Mouse (Mus musculus): ENCODE data around the gene Cep290. TPM values are rescaled to one million over a fixed set of nuclear protein-coding genes. Genes with fewer than 3 reads are reported as not detected.

Gene Cep290
- polyA plus RNA-seq (2014; fragmentation: Illumina TruSeq; extraction: RNeasy Lipid Tissue Mini Kit (QIAGEN cat#74804); ENCODE audit: low replicate concordance) = 15.4 TPM

DNA sequence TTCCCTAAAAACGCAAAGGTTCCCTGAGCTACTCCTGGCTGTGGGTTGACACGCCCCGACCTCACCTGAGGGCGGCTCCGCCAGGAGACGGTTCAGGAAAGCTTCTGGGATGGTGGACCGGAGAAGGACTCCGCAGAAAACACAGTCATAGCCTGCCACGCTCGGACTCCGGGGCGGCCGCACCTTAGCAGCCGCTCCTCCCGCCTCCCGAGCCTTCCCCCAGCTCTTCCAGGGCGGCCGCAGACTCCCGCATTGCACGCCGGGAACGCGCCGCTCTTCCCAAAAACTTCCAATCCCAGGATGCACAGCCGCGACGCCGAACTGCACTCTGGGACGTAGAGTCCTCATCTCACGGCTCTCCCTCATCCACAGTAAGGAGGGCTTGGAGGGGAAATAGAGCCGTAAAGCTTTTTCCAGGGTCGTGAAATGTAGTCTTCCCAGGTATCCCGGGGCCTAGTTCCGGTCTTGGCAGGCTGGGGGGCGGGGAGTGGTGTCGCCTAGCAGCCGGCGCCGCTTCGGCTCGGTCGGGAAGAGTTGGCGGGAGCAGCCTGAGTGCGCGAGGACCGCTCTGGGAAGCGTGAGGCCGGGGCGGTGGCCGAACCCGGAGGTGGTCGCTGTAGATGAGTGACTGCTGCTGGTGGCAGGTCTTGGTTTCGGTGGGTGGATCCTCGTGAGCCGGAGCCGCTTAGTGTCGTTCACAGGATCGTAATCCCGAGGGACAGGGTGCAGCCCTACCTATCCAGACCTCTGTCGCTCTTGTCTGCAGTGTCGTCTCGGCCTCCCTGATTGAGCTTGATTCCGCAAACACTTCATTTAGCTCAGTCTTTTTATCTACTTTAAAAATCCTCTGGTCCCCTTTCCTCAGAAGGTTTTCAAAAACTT lies at the start of gene Cep290, which contains the start of gene Tmtc3:
Cep290 (plus strand) TSS at position 462 of the 882 bp plus-strand sequence.
Tmtc3 (minus strand) TSS at position 254 of the 882 bp plus-strand sequence.

DNA sequence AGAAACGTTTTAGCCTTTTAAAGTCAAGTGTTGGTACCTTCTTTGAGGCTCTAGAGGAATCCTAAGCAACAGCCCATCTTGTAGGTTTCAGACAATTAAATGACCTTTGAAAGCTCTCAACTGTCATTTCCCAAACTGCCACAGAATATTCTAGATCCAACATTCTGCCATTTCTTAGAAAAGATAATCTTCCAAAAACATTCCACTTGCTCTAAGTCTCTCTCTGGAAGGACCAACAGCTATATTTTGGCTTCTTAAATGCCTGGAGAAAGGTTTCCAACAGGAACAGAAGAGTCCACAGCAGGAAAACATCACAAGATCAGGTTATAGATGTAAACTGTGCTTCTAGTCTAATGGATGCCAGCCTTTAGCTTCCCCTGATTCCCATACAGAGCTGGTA lies 103.0 kb downstream of the Cep290 start, which contains the start of the genes 4930430F08Rik and 1700017N19Rik:
4930430F08Rik (minus strand) TSS at position 101 of the 400 bp plus-strand sequence.
1700017N19Rik (plus strand) TSS at position 162 of the 400 bp plus-strand sequence.

Other genes starting within 250 kb of the Cep290 start
- not detected for gene Gm4301, start 151.9 kb upstream of the Cep290 start, polyA plus RNA-seq (2014; fragmentation: Illumina TruSeq; extraction: RNeasy Lipid Tissue Mini Kit (QIAGEN cat#74804); ENCODE audit: low replicate concordance)
- gene Gm4302, start 146.7 kb upstream of the Cep290 start, polyA plus RNA-seq (2014; fragmentation: Illumina TruSeq; extraction: RNeasy Lipid Tissue Mini Kit (QIAGEN cat#74804); ENCODE audit: low replicate concordance) = not detected
- not detected for gene Gm4303, start 141.6 kb upstream of the Cep290 start, polyA plus RNA-seq (2014; fragmentation: Illumina TruSeq; extraction: RNeasy Lipid Tissue Mini Kit (QIAGEN cat#74804); ENCODE audit: low replicate concordance)
- gene Gm4305, start 136.5 kb upstream of the Cep290 start, polyA plus RNA-seq (2014; fragmentation: Illumina TruSeq; extraction: RNeasy Lipid Tissue Mini Kit (QIAGEN cat#74804); ENCODE audit: low replicate concordance) = not detected
- gene Gm4307, start 126.2 kb upstream of the Cep290 start, polyA plus RNA-seq (2014; fragmentation: Illumina TruSeq; extraction: RNeasy Lipid Tissue Mini Kit (QIAGEN cat#74804); ENCODE audit: low replicate concordance) = not detected
- gene Gm4312, start 105.0 kb upstream of the Cep290 start, polyA plus RNA-seq (2014; fragmentation: Illumina TruSeq; extraction: RNeasy Lipid Tissue Mini Kit (QIAGEN cat#74804); ENCODE audit: low replicate concordance) = not detected
- 36.2 TPM for gene Tmtc3, start 208 bp upstream of the Cep290 start, polyA plus RNA-seq (2014; fragmentation: Illumina TruSeq; extraction: RNeasy Lipid Tissue Mini Kit (QIAGEN cat#74804); ENCODE audit: low replicate concordance)
- 12.0 TPM for gene 4930430F08Rik, start 102.9 kb downstream of the Cep290 start, polyA plus RNA-seq (2014; fragmentation: Illumina TruSeq; extraction: RNeasy Lipid Tissue Mini Kit (QIAGEN cat#74804); ENCODE audit: low replicate concordance)
- gene 1700017N19Rik, start 102.9 kb downstream of the Cep290 start, polyA plus RNA-seq (2014; fragmentation: Illumina TruSeq; extraction: RNeasy Lipid Tissue Mini Kit (QIAGEN cat#74804); ENCODE audit: low replicate concordance) = not detected

Measured in small intestine, adult 10 weeks (tissue).